Mouse (Mus musculus) stomach, postnatal 0 days (tissue): ENCODE measurements around the gene Fas.

ENCODE experiments used
- CTCF ChIP-seq: IDR thresholded peaks from 2 replicates; pipeline ENCODE4 v1.5.1; 2016; ENCODE audit warnings: antibody characterized with exemption, low read depth, mild to moderate bottlenecking, moderate library complexity
- EP300 ChIP-seq: optimal IDR thresholded peaks from 2 replicates; pipeline ENCODE3; 2016; ENCODE audit warnings: antibody characterized with exemption

DNA sequence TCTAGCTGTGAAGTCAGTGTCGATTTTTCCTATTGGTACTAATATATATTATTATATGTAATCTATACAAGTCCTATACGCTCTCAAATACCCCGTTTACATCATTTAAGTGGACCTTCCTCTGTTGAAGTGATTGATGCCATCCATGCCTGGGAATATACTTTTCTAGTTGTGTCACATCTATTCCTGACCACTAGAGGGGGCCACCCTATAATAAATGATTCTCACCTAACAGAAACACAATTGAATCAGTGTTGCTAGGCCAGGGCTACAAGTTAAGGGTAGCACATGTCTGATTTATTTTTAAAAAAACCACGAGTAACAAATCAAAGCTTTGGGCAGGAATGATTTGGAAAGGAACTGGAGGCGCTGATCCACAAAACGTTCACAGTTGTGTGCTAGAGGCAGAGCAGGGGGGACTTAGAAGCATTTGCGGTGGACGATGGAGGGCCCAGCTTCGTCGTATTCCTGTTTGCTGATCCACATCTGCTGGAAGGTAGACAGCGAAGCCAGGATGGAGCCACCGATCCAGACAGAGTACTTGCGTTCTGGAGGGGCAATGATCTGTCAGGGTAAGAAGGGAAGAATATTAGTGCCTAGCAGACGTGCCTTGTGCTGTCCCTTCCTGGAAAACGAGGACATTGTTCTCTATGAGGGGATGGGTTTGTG lies 49.1 kb upstream of the Fas start:
- peak; percentile 77 for TF ChIP-seq CTCF
- TF ChIP-seq EP300, result no peak
